ENCODE assay signal across 13 mouse cellular contexts in the genomic region with DNA sequence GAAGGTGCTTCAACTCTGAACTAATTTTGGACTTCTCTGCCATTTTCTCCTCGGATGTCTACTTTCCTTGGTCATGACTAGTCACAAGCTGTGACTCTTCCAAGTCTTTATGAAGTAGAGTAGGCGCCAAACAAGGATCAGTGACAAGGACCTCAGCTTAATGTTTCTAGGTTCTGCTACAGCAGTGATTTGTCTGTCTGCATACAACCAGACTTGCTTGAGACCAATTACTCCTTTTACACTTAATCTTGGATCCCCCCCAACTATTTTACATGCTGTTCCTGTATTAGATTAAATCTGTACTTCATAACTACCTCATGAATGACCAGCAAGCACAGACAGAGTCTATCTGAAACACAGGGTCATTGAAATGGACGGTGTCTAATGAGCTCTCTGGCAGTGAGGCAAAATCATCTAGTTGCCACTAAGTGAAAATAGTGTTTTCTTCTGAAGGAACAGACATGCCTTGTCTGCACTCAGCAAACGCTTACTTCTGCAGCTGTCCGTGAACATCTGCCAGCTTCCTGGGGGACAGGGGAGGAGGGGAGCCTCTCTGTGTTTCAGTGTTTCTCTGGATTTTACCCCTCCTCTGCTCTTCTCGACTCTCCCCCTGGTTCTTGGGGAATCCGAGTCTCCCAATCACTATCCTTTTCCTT.
A peak's percentile ranks its signal among the peaks of the same experiment; 100 is the strongest.
DNase-seq lines count a peak whose midpoint lies in the region; ATAC-seq and TF ChIP-seq lines count a peak whose summit lies in the region.
"Had no signal": no experiment of that assay in that cellular context is flagged by ENCODE, and none has a peak within 500 bp of the region (broad histone marks: within the 10 kb centered on the region; RNA-seq: fewer than 3 reads in every experiment).

No protein-coding gene starts in this region.

- 66% methylated on average over 7 of the region's 7 CpGs for WGBS in limb, embryonic 14.5 days
- WGBS in limb, embryonic 10.5 days = 86% methylated on average over 7 of the region's 7 CpGs

- H3K4me2 ChIP-seq in limb, embryonic 14.5 days (replicated peaks; ENCODE audit: low read depth, low read length, severe bottlenecking) = no peak overlapping the region
- H3K4me2 ChIP-seq in CH12.LX (ENCODE audit: insufficient read depth, low read depth, poor library complexity, severe bottlenecking) = no peak overlapping the region
- H3K4me2 ChIP-seq: liver, embryonic 11.5 days had no signal

- TF ChIP-seq EP300 in CH12.LX (IDR thresholded peaks at IDR 0.05; ENCODE audit: low read length) = no peak

- peak; percentile 52 for DNase-seq in gastrocnemius, postnatal 14 days
- DNase-seq in gastrocnemius, adult 18-20 months (ENCODE audit: low spot score) = no peak
- DNase-seq in limb, embryonic 14.5 days (ENCODE audit: low spot score) = peak; percentile 60
- DNase-seq in limb, embryonic 10.5 days (ENCODE audit: low spot score) = no peak
- no peak for DNase-seq in CH12.LX (ENCODE audit: extremely low read depth)
- peak; percentile 15 for DNase-seq in gastrocnemius, postnatal 25 days
- DNase-seq in neural tube, embryonic 10.5 days (ENCODE audit: extremely low spot score, low spot score) = no peak
- DNase-seq: heart, postnatal 36 days; kidney, postnatal 36 days; thymus, postnatal 14 days had no signal

- no peak overlapping the region for H3K27ac ChIP-seq in limb, embryonic 14.5 days (replicated peaks; ENCODE audit: low read depth, low read length)
- no peak overlapping the region for H3K27ac ChIP-seq in limb, embryonic 10.5 days
- no peak overlapping the region for H3K27ac ChIP-seq in CH12.LX (ENCODE audit: insufficient read depth, low read depth)

- in situ Hi-C loops in CH12.LX (cut with MboI; ENCODE audit: low pct_ligation_motif_present, low pct_unique_long_range_greater_than_20kb, low sequenced_read_pairs) = no loop called here

- no peaks in the 10 kb centered on the region for H3K27me3 ChIP-seq in limb, embryonic 14.5 days (ENCODE audit: control insufficient read depth, insufficient read depth, low read length)
- no peaks in the 10 kb centered on the region for H3K27me3 ChIP-seq in limb, embryonic 10.5 days (ENCODE audit: low read depth, poor library complexity, severe bottlenecking)
- H3K27me3 ChIP-seq in CH12.LX (replicated peaks) = no peaks in the 10 kb centered on the region

- H3K36me3 ChIP-seq in limb, embryonic 14.5 days (ENCODE audit: control insufficient read depth, insufficient read depth, low read length) = no peaks in the 10 kb centered on the region
- H3K36me3 ChIP-seq in limb, embryonic 10.5 days = no peaks in the 10 kb centered on the region
- no peaks in the 10 kb centered on the region for H3K36me3 ChIP-seq in CH12.LX (replicated peaks in 1 of 2; ENCODE audit: control insufficient read depth in 1 of 2, insufficient read depth in 1 of 2, low read length in 1 of 2)

- no peaks in the 10 kb centered on the region for H3K79me2 ChIP-seq in CH12.LX (replicated peaks; ENCODE audit: control insufficient read depth, extremely low read depth, insufficient read depth, poor library complexity, severe bottlenecking)

- H3K9me3 ChIP-seq in limb, embryonic 14.5 days (ENCODE audit: control insufficient read depth, low read length) = no peaks in the 10 kb centered on the region
- no peaks in the 10 kb centered on the region for H3K9me3 ChIP-seq in limb, embryonic 10.5 days (replicated peaks)
- H3K9me3 ChIP-seq in CH12.LX (replicated peaks; ENCODE audit: low read length) = no peaks in the 10 kb centered on the region

- TF ChIP-seq RAD21 in CH12.LX (IDR thresholded peaks at IDR 0.05; ENCODE audit: low read depth, low read length) = no peak

- no peak for ATAC-seq in limb, embryonic 14.5 days (ENCODE audit: low FRiP score, low read depth)
- ATAC-seq: intestine, postnatal 0 days; Patski had no signal

- intact Hi-C loops in gastrocnemius, postnatal 14 days (cut with DNase I; ENCODE audit: low total_unique reads) = no loop called here

- dilution Hi-C loops in CH12.LX (cut with MboI; ENCODE audit: extremely low pct_ligation_motif_present, extremely low pct_unique_long_range_greater_than_20kb, low sequenced_read_pairs) = no loop called here

- H3K9ac ChIP-seq in limb, embryonic 14.5 days (ENCODE audit: low read depth, low read length, severe bottlenecking) = no peak overlapping the region
- H3K9ac ChIP-seq in CH12.LX (ENCODE audit: insufficient read depth, low read depth) = no peak overlapping the region

- no peak for TF ChIP-seq POLR2A in limb, embryonic 14.5 days (IDR thresholded peaks at IDR 0.05; ENCODE audit: borderline replicate concordance, extremely low read depth, insufficient read depth, insufficient read length)
- TF ChIP-seq POLR2A in CH12.LX (IDR thresholded peaks at IDR 0.05; ENCODE audit: low read depth, low read length) = no peak

- no peak for TF ChIP-seq CTCF in CH12.LX (conservative IDR thresholded peaks at IDR 0.05 in 1 of 2, IDR thresholded peaks at IDR 0.05 in 1 of 2; ENCODE audit: low read depth in 2 of 2, low read length in 2 of 2)

- H3K4me1 ChIP-seq in limb, embryonic 14.5 days (ENCODE audit: control insufficient read depth, insufficient read depth, low read length) = peaks cover 12% of the 10 kb centered on the region
- H3K4me1 ChIP-seq in limb, embryonic 10.5 days = peaks cover 12% of the 10 kb centered on the region
- peaks cover 8 to 21% of the 10 kb centered on the region in 2 experiments; a peak in 3 of 4 replicates for H3K4me1 ChIP-seq in CH12.LX (ENCODE audit: control insufficient read depth in 1 of 2, insufficient read depth in 2 of 2)

- H3K4me3 ChIP-seq in limb, embryonic 14.5 days (replicated peaks; ENCODE audit: low read length) = no peak overlapping the region
- H3K4me3 ChIP-seq in limb, embryonic 10.5 days = no peak overlapping the region
- no peak overlapping the region for H3K4me3 ChIP-seq in CH12.LX (replicated peaks in 1 of 3; ENCODE audit: low read depth in 2 of 3, low read length in 2 of 3, poor library complexity in 1 of 3)

TF ChIP-seq in CH12.LX, 34 proteins besides CTCF, POLR2A, EP300 and RAD21:
- TF ChIP-seq PAX5 (IDR thresholded peaks at IDR 0.05; ENCODE audit: low read length) = no peak
- TF ChIP-seq ELF1 (IDR thresholded peaks at IDR 0.05; ENCODE audit: low read depth, low read length) = no peak
- 0 out of 2 replicates have a peak, but pooled peaks have one; percentile 10 for TF ChIP-seq SIN3A (IDR thresholded peaks at IDR 0.05; ENCODE audit: low read length)
- TF ChIP-seq KAT2A (IDR thresholded peaks at IDR 0.05; ENCODE audit: insufficient replicate concordance, low read length) = no peak
- no peak for TF ChIP-seq BHLHE40 (IDR thresholded peaks at IDR 0.05; ENCODE audit: low read depth, low read length)
TF ChIP-seq in CH12.LX: peak in this region for 1.

Comparison
In these comparisons a context has a peak if more than half of its experiments do, and no peak if none do; other contexts are left out.
1. DNase-seq: peak in gastrocnemius, postnatal 14 days (single experiment), limb, embryonic 14.5 days (single experiment) and gastrocnemius, postnatal 25 days (single experiment); none in gastrocnemius, adult 18-20 months (single experiment), limb, embryonic 10.5 days (single experiment), CH12.LX (single experiment) and neural tube, embryonic 10.5 days (single experiment).